Mouse (Mus musculus): ENCODE measurements at regions not wholly inside any gene's neighbourhood (a gene's known extent, or its start where the extent isn't known, plus 50 kb on each side); places are given as distances from the start of the nearest gene placed in this dataset. TPM values are rescaled to one million over a fixed set of nuclear protein-coding genes. Genes with fewer than 3 reads are reported as not detected.

Small RNAs in the stretch of these regions (microRNA-seq; reads per million reads assigned to microRNA genes)
- gene Gm22917: not detected

Data from midbrain, embryonic 13.5 days (tissue).